Mouse (Mus musculus) cerebellum, adult 2 months (tissue): ENCODE data around the gene Mb21d2. TPM values are rescaled to one million over a fixed set of nuclear protein-coding genes. Genes with fewer than 3 reads are reported as not detected.

Experiments
- DNase-seq, 2 experiments: peaks; one replicate each; pipeline ENCODE4 v3.0.0; 2021
- H3K27ac ChIP-seq: fragments of 200-500 bp; 2 replicates; pipeline ENCODE4 v1.5.1; 2012; ENCODE audit warnings: low read length, control low read depth, inconsistent platforms; ENCODE audit not compliant: insufficient read depth
- H3K27me3 ChIP-seq: fragments of 200-500 bp; 2 replicates; pipeline ENCODE4 v1.6.1; 2012; ENCODE audit warnings: inconsistent platforms, mild to moderate bottlenecking, low read length, moderate library complexity; ENCODE audit not compliant: control insufficient read depth, insufficient read depth
- H3K4me1 ChIP-seq: fragments of 200-500 bp; 2 replicates; pipeline ENCODE4 v1.6.1; 2011; ENCODE audit warnings: low read length; ENCODE audit not compliant: control insufficient read depth, insufficient read depth
- H3K4me3 ChIP-seq: fragments of 200-500 bp; replicated peaks from 2 replicates; pipeline ENCODE3; 2011; ENCODE audit warnings: mild to moderate bottlenecking, low read depth, low read length, control low read depth; ENCODE audit not compliant: insufficient read depth
- CTCF ChIP-seq: fragments of 200-500 bp; IDR thresholded peaks from 2 replicates; pipeline ENCODE4 v1.5.1; 2011; ENCODE audit warnings: low read depth, mild to moderate bottlenecking, control low read depth, low read length, moderate library complexity, borderline replicate concordance; ENCODE audit not compliant: insufficient read depth
- POLR2A ChIP-seq: fragments of 200-500 bp; IDR thresholded peaks from 2 replicates; pipeline ENCODE4 v1.6.1; 2011; ENCODE audit warnings: low read length, control low read depth, borderline replicate concordance; ENCODE audit not compliant: insufficient read depth
- WGBS: fragments of 180-500 bp; shearing (Covaris S2); methylation state at CpG from one replicate; pipeline ENCODE4 v1.1.7; 2018; 5-methylcytosine and 5-hydroxymethylcytosine counted together
- polyA plus RNA-seq: library from polyadenylated mRNA; depleted of rRNA; stranded (reverse); fragments of >200 nt; gene quantifications from 2 replicates; pipeline ENCODE4 v1.2.3, GENCODE M21; 2012

Gene Mb21d2
- polyA plus RNA-seq, 1 experiment = 29.5 TPM

DNA sequence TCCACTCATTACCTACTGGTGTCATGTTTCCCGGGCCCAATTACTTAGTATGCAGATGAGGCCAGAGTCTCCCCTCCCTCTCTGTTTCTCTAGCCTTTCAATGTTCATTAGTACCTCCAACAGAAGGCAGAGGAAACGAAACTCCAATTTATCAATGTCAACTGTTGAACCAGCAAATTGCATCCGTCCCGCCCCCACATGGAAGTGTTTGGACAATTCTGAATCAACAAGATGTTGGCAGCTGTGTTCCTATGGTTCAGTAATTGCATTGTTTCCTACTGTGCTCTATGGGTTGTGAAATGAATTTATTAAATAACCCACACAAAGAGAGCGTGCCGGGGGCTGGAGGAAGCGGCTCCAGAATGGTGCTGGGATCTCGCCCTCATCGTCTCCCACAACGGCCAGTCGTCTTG, 78.1 kb downstream of the Mb21d2 start:
- H3K27me3 ChIP-seq = no peaks in the 10 kb centered on the region
- H3K4me3 ChIP-seq = peak overlapping the region; percentile 8
- H3K27ac ChIP-seq = no peak overlapping the region
- peaks cover 8% of the 10 kb centered on the region for H3K4me1 ChIP-seq
- 46% methylated on average over 11 of the region's 11 CpGs for WGBS
- TF ChIP-seq POLR2A = no peak
- TF ChIP-seq CTCF = no peak
- DNase-seq = no peak

DNA sequence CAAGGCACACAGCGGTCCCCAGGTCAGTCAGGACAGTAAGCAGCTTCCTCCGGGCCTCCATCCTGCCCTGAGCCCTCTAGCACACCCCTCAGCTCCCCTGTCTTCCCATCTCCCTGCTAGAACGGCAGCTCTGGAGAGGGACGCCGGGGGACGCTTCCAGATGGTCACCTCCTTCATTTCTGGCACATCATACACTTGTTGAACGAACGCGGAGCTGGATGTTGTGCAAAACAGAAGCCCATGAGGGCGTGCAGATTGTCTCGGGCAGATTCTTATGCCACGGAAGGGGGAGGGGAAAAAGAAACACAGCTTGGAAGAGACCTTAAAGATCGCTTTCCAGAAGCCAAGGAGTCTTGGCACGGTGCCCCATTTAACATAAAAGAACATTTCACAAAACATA, 78.6 kb downstream of the Mb21d2 start:
- 14% methylated on average over 14 of the region's 14 CpGs for WGBS
- Histone ChIP-seq H3K27me3 (no peaks in the 10 kb centered on the region), H3K27ac (no peak overlapping the region), H3K4me1 (peaks cover 8% of the 10 kb centered on the region), H3K4me3 (no peak overlapping the region)
- no peak for TF ChIP-seq CTCF
- TF ChIP-seq POLR2A = no peak
- DNase-seq = peak in 1 of 2 experiments; percentile 29

DNA sequence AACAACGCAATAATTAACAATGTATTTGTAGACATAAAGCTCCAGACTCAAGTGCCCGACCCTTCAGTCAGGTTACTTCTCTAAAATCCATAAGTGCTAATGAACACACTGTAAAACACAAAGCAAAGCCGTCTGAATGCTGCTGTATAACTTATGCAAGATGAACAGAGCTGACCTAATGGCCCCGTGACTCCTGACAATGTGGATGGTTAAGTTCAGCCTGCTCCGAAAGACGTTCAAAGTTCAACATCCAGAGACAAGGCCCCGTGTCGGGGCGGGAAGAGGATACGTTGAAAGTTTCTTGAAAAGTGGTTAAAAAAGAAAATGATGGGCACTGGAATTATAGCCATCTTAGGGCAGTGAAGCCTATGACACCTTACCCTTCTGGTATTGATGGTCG, 83.3 kb downstream of the Mb21d2 start:
- no peak overlapping the region for H3K27ac ChIP-seq
- H3K4me3 ChIP-seq = no peak overlapping the region
- peaks cover 8% of the 10 kb centered on the region for H3K4me1 ChIP-seq
- WGBS = 93% methylated on average over 11 of the region's 11 CpGs
- no peaks in the 10 kb centered on the region for H3K27me3 ChIP-seq
- no peak for DNase-seq
- TF ChIP-seq POLR2A (no peak), CTCF (no peak)

DNA sequence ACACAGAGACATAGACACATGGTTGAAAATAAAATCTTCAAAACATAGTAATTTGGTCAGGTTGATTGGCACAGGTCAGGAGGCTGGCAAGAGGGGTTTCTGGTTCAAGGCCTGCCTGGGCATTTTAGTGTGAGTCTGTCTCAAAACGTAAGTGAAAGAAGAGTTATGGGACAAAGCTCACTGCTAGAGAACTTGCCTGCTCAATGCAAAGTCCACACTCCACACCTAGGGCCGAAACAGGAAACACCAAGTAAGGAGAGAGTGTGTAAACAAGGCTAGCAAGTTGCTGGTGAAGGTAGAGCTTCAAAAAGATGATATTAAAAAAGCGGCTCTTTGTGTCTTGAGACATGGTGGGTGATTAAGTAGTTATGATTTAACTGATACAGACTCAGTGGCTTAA, 84.1 kb downstream of the Mb21d2 start:
- 95% methylated on average over 3 of the region's 3 CpGs for WGBS
- H3K27ac ChIP-seq = no peak overlapping the region
- no peak overlapping the region for H3K4me3 ChIP-seq
- peaks cover 4% of the 10 kb centered on the region; the same call in 1 of the 2 replicates for H3K4me1 ChIP-seq
- TF ChIP-seq CTCF = no peak
- TF ChIP-seq POLR2A = no peak
- H3K27me3 ChIP-seq = no peaks in the 10 kb centered on the region
- no peak for DNase-seq

DNA sequence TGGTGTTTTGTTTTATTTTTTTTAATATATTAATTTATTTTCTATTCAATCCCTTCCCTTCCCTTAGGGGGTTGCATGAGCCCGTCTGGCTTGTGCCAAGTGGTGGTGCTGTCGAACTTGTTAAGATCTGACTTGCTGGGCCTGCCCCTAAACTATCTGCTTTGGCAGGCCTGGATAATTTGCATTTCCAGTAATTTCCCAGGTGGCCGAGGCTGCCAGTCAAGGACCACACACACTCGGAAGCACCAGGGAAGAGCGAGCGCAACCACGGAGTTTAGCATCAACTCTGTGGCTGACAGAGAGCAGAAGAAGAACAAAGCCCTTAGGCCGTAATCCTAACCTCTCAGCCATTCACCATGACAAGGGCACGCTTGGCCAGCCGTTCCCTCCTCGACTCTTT, 88.4 kb downstream of the Mb21d2 start:
- 55% methylated on average over 11 of the region's 11 CpGs for WGBS
- TF ChIP-seq CTCF (no peak), POLR2A (no peak)
- DNase-seq = peak in 1 of 2 experiments; percentile 22
- Histone ChIP-seq H3K4me1 (peaks cover 4% of the 10 kb centered on the region; the same call in 1 of the 2 replicates), H3K4me3 (no peak overlapping the region), H3K27me3 (no peaks in the 10 kb centered on the region), H3K27ac (no peak overlapping the region)

DNA sequence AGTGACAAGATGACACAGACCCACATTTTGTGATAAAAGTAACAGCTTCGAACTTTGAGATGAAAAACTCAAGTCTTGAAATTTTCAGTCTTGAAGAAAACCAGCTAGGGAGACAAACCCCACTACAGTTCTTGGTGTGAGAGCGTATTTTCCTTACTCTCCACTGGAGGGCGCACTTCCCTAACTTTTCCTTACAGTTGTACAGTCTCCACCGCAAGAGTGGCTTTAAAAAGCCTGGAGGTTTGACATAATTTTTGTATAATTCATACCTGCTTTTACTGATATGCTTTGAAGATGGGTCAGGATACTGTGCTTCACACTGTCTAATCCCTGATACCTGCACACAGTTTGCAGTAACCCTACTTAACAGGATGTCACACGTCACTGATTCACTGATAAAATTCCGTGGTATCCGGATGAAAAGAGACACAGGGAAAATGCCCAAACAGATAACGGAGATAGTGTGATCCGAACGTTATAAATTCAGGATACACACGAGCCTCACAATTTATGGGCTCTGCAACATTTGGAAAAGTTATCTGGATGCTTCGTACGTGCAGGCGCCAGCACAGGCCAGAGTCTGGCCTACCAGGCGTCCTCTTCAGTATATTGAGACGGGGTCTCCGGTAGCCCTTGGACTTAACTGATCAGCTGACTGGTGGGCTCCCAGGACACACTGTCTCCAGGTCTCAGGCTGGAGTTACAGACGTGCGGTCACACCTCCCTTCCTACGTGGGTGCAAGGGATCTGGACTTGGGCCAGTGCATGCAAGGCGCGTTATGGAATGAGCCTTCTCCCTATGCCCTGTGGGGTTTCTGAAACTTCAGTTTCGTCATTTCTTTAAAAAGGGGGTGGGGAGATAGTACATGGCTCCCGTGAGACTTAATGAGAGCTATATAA, 89.1 kb downstream of the Mb21d2 start:
- TF ChIP-seq POLR2A = no peak
- peak; percentile 68; the same call in 1 of the 2 replicates for TF ChIP-seq CTCF
- DNase-seq = peak; percentile 62 to 64
- 49% methylated on average over 24 of the region's 24 CpGs for WGBS
- no peaks in the 10 kb centered on the region for H3K27me3 ChIP-seq
- H3K4me1 ChIP-seq = peaks cover 4% of the 10 kb centered on the region; the same call in 1 of the 2 replicates
- no peak overlapping the region for H3K4me3 ChIP-seq
- no peak overlapping the region for H3K27ac ChIP-seq

DNA sequence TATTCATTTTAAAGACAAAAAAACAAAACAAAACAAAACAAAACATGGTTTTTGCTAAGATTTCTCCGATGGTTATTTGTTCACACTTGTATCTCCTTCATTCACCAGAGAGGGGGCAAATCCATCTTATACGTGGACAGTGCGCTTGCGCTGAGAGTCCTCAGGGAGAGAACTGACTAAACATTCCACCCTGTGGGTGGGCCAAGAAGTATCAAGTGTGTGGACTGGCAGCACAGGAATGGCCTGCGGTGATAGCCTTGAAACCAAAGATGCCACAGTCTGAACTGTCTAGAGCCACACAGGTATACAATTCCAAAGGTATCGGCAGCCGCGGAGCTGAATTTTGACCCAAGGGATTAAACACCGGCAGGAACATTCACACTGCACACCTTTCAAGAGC, 89.9 kb downstream of the Mb21d2 start:
- Histone ChIP-seq H3K4me1 (peaks cover 4% of the 10 kb centered on the region; the same call in 1 of the 2 replicates), H3K27me3 (no peaks in the 10 kb centered on the region), H3K4me3 (no peak overlapping the region), H3K27ac (no peak overlapping the region)
- WGBS = 82% methylated on average over 9 of the region's 9 CpGs
- TF ChIP-seq CTCF (no peak), POLR2A (no peak)
- no peak for DNase-seq

DNA sequence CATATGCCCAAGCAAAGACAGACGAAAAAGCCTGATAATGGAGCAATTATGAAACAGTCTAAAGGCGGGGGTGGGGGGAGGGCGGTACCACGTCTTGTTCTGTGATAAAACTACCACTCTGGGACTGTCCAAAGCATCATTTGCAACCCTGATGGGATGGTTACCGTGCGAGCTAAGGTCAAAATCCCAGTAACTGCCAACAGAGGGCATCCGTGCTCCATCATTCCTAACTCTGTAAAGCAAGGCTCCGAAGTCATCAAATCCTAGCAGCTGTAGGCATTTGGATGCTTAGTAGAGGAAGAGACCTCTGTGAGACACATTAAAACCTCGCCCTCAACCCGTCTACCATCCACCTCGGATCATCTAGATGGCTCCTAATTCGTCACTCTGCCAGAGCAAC, 91.5 kb downstream of the Mb21d2 start:
- DNase-seq = peak; percentile 58 to 78
- Histone ChIP-seq H3K27ac (no peak overlapping the region), H3K4me3 (no peak overlapping the region), H3K4me1 (peaks cover 4% of the 10 kb centered on the region; the same call in 1 of the 2 replicates), H3K27me3 (no peaks in the 10 kb centered on the region)
- TF ChIP-seq POLR2A (no peak), CTCF (peak; percentile 92)
- WGBS = 9% methylated on average over 12 of the region's 12 CpGs
